In genomic region chr16:35923546-35924198, GRCm38 (mm10) we compare ENCODE assay signal across 22 mouse cellular contexts. TPM values are rescaled to one million over a fixed set of nuclear protein-coding genes. Genes with fewer than 3 reads are reported as not detected.
DNase-seq lines count a peak whose midpoint lies in the region; ATAC-seq and TF ChIP-seq lines count a peak whose summit lies in the region.
"Had no signal": no experiment of that assay in that cellular context is flagged by ENCODE, and none has a peak within 500 bp of the region (broad histone marks: within the 10 kb centered on the region; RNA-seq: fewer than 3 reads in every experiment).

No protein-coding gene starts in this region.

- TF ChIP-seq EP300 in liver, postnatal 0 days (IDR thresholded peaks at IDR 0.05; ENCODE audit: low read depth), result peak; percentile 61

- no peaks in the 10 kb centered on the region for H3K79me2 ChIP-seq in liver, adult 2 months (ENCODE audit: control insufficient read depth, insufficient read depth, low read length)

- TF ChIP-seq POLR2A in liver, adult 2 months (IDR thresholded peaks at IDR 0.05; ENCODE audit: extremely low read depth, insufficient read depth, low read length), result no peak

- peak; percentile 87 for ATAC-seq in liver, postnatal 0 days
- no peak for ATAC-seq in liver, embryonic 12.5 days
- ATAC-seq: forebrain, embryonic 14.5 days; forebrain, embryonic 16.5 days had no signal

- intact Hi-C loops in left cerebral cortex, postnatal 25 days (cut with DNase I), result no loop called here

- H3K36me3 ChIP-seq in liver, adult 2 months (ENCODE audit: control insufficient read depth, insufficient read depth, low read length), result peaks cover 18% of the 10 kb centered on the region
- H3K36me3 ChIP-seq in liver, postnatal 0 days (replicated peaks; ENCODE audit: insufficient read depth, low read length), result peaks cover 12% of the 10 kb centered on the region
- H3K36me3 ChIP-seq in liver, embryonic 12.5 days, result no peaks in the 10 kb centered on the region
- H3K36me3 ChIP-seq: embryonic facial prominence, embryonic 13.5 days; embryonic facial prominence, embryonic 15.5 days; forebrain, embryonic 12.5 days had no signal

- no peaks in the 10 kb centered on the region for H3K9me3 ChIP-seq in liver, postnatal 0 days (ENCODE audit: low read length)
- no peaks in the 10 kb centered on the region for H3K9me3 ChIP-seq in liver, embryonic 12.5 days (replicated peaks)
- H3K9me3 ChIP-seq: embryonic facial prominence, embryonic 13.5 days; embryonic facial prominence, embryonic 15.5 days; forebrain, embryonic 10.5 days; forebrain, embryonic 12.5 days had no signal

- no peaks in the 10 kb centered on the region for H3K27me3 ChIP-seq in liver, adult 2 months (ENCODE audit: control insufficient read depth, insufficient read depth, low read length)
- no peaks in the 10 kb centered on the region for H3K27me3 ChIP-seq in liver, postnatal 0 days (ENCODE audit: insufficient read depth, low read length)
- no peaks in the 10 kb centered on the region for H3K27me3 ChIP-seq in liver, embryonic 12.5 days (replicated peaks)
- H3K27me3 ChIP-seq: embryonic facial prominence, embryonic 13.5 days; embryonic facial prominence, embryonic 15.5 days; forebrain, embryonic 12.5 days had no signal

- WGBS in liver, adult 2 months, result 24% methylated on average over 7 of the region's 7 CpGs
- 60% methylated on average over 7 of the region's 7 CpGs for WGBS in liver, postnatal 0 days (ENCODE audit: insufficient replicate concordance)
- 63% methylated on average over 7 of the region's 7 CpGs for whole genome bisulfite sequencing in liver, embryonic 12.5 days (ENCODE audit: insufficient replicate concordance)

- H3K4me3 ChIP-seq in liver, adult 2 months (ENCODE audit: insufficient read depth, low read depth, low read length), result peak overlapping the region; percentile 52
- peak overlapping the region; percentile 34 for H3K4me3 ChIP-seq in liver, postnatal 0 days (ENCODE audit: low read depth, low read length)
- H3K4me3 ChIP-seq in liver, embryonic 12.5 days, result no peak overlapping the region
- H3K4me3 ChIP-seq: embryonic facial prominence, embryonic 13.5 days; embryonic facial prominence, embryonic 15.5 days; erythroblast, embryonic 14.5 days; forebrain, embryonic 10.5 days; forebrain, embryonic 12.5 days had no signal

- no peak for TF ChIP-seq CTCF in liver, adult 2 months (IDR thresholded peaks at IDR 0.05; ENCODE audit: low read depth, low read length)
- no peak for TF ChIP-seq CTCF in liver, postnatal 0 days (IDR thresholded peaks at IDR 0.05; ENCODE audit: low read depth)

- DNase-seq in liver, adult 2 months (ENCODE audit: extremely low read depth, low read depth, low spot score), result peak; percentile 95
- DNase-seq in liver, result no peak
- no peak for DNase-seq in liver, postnatal 0 days
- DNase-seq in left cerebral cortex, postnatal 25 days (ENCODE audit: low spot score in 2 of 2), result no peak
- DNase-seq: adrenal gland, adult 2 months; adrenal gland, postnatal 10 days; adrenal gland, postnatal 25 days; cerebellum, adult 11 months; cerebellum, adult 18-20 months; cerebellum, adult 8-10 months; cerebellum, adult 9-11 months; cerebellum, postnatal 14 days; cerebellum, postnatal 36 days; embryo, embryonic 11 days had no signal

- H3K27ac ChIP-seq in liver, adult 2 months (replicated peaks; ENCODE audit: insufficient read depth, low read depth, low read length), result peak overlapping the region; percentile 84
- peak overlapping the region; percentile 85 for H3K27ac ChIP-seq in liver, postnatal 0 days (ENCODE audit: low read depth)
- H3K27ac ChIP-seq in liver, embryonic 12.5 days, result no peak overlapping the region
- H3K27ac ChIP-seq: embryonic facial prominence, embryonic 13.5 days; embryonic facial prominence, embryonic 15.5 days; forebrain, embryonic 10.5 days; forebrain, embryonic 12.5 days had no signal

- H3K4me2 ChIP-seq in liver, postnatal 0 days (ENCODE audit: low read depth, low read length), result peak overlapping the region; percentile 59
- H3K4me2 ChIP-seq in liver, embryonic 12.5 days, result no peak overlapping the region
- H3K4me2 ChIP-seq: embryonic facial prominence, embryonic 13.5 days; embryonic facial prominence, embryonic 15.5 days; forebrain, embryonic 12.5 days had no signal

- peaks cover 9% of the 10 kb centered on the region for H3K4me1 ChIP-seq in liver, adult 2 months (ENCODE audit: control insufficient read depth, insufficient read depth, low read length)
- 0 out of 2 replicates have a peak, but pooled peaks cover 5% of the 10 kb centered on the region for H3K4me1 ChIP-seq in liver, postnatal 0 days (ENCODE audit: insufficient read depth)
- no peaks in the 10 kb centered on the region for H3K4me1 ChIP-seq in liver, embryonic 12.5 days
- H3K4me1 ChIP-seq: embryonic facial prominence, embryonic 13.5 days; embryonic facial prominence, embryonic 15.5 days; forebrain, embryonic 10.5 days; forebrain, embryonic 12.5 days had no signal

- peak overlapping the region; percentile 75 for H3K9ac ChIP-seq in liver, adult 2 months (ENCODE audit: low read depth, low read length)
- H3K9ac ChIP-seq in liver, postnatal 0 days (replicated peaks), result peak overlapping the region; percentile 39; the same call in 1 of the 2 replicates
- H3K9ac ChIP-seq in liver, embryonic 12.5 days, result no peak overlapping the region
- H3K9ac ChIP-seq: embryonic facial prominence, embryonic 13.5 days; embryonic facial prominence, embryonic 15.5 days; forebrain, embryonic 12.5 days had no signal

RNA-seq across cellular contexts. Expression of gene Parp9, which starts 14.6 kb away (rescaled TPM):
- 36.0 and 63.5 TPM in 2 replicates for total RNA-seq in liver, adult 2 months (2014; rRNA removed)
- 11.9 and 13.7 TPM in 2 replicates for polyA plus RNA-seq in liver, adult 2 months (2012; rRNA removed)
- polyA plus RNA-seq in liver, postnatal 0 days (2015; fragmentation: Nextera tagmentation; extraction: Ambion mirVana), result 21.8 and 23.4 TPM in 2 replicates
- 5.7 and 5.8 TPM in 2 replicates for polyA plus RNA-seq in liver, embryonic 12.5 days (2016; fragmentation: Nextera tagmentation; extraction: Ambion mirVana)
- 1 to 10 TPM; 2.6 TPM for total RNA-seq in left cerebral cortex, postnatal 25 days (2021)

RNA-seq across cellular contexts. Expression of gene Dtx3l, which starts 15.3 kb away (rescaled TPM):
- total RNA-seq in liver, adult 2 months (2014; rRNA removed), result 26.0 and 31.6 TPM in 2 replicates
- polyA plus RNA-seq in liver, adult 2 months (2012; rRNA removed), result 11.2 and 12.2 TPM in 2 replicates
- polyA plus RNA-seq in liver, postnatal 0 days (2015; fragmentation: Nextera tagmentation; extraction: Ambion mirVana), result 15.8 and 16.3 TPM in 2 replicates
- 3.4 and 3.5 TPM in 2 replicates for polyA plus RNA-seq in liver, embryonic 12.5 days (2016; fragmentation: Nextera tagmentation; extraction: Ambion mirVana)
- total RNA-seq in left cerebral cortex, postnatal 25 days (2021), result 1 to 10 TPM; 2.9 to 3.5 TPM

RNA-seq across cellular contexts. Expression of gene Parp14, which starts 52.3 kb away (rescaled TPM):
- 19.5 and 24.5 TPM in 2 replicates for total RNA-seq in liver, adult 2 months (2014; rRNA removed)
- polyA plus RNA-seq in liver, adult 2 months (2012; rRNA removed), result 3.3 and 4.5 TPM in 2 replicates
- polyA plus RNA-seq in liver, postnatal 0 days (2015; fragmentation: Nextera tagmentation; extraction: Ambion mirVana), result 2.1 and 2.3 TPM in 2 replicates
- 0.81 and 1.2 TPM in 2 replicates for polyA plus RNA-seq in liver, embryonic 12.5 days (2016; fragmentation: Nextera tagmentation; extraction: Ambion mirVana)
- 1 to 10 TPM; 1.1 to 1.4 TPM for total RNA-seq in left cerebral cortex, postnatal 25 days (2021)

RNA-seq across cellular contexts. Expression of gene Kpna1, which starts 54.9 kb away (rescaled TPM):
- 21.1 and 21.4 TPM in 2 replicates for total RNA-seq in liver, adult 2 months (2014; rRNA removed)
- polyA plus RNA-seq in liver, adult 2 months (2012; rRNA removed), result 5.7 and 6.1 TPM in 2 replicates
- 14.8 and 17.6 TPM in 2 replicates for polyA plus RNA-seq in liver, postnatal 0 days (2015; fragmentation: Nextera tagmentation; extraction: Ambion mirVana)
- polyA plus RNA-seq in liver, embryonic 12.5 days (2016; fragmentation: Nextera tagmentation; extraction: Ambion mirVana), result 52.6 and 53.9 TPM in 2 replicates
- 100 to 1,000 TPM; 126 to 145 TPM for total RNA-seq in left cerebral cortex, postnatal 25 days (2021)
